Mouse (Mus musculus): Measurements from ENCODE around the gene Gnai2.

- TF ChIP-seq CTCF (IDR thresholded peaks at IDR 0.05; ENCODE audit: low read depth), result no peak
- no peak for TF ChIP-seq EP300 (IDR thresholded peaks at IDR 0.05; ENCODE audit: low read depth)
These were observed 8.9 kb downstream of the Gnai2 start for GRCm38 (mm10) chr9:107626158-107626843.
